Mouse (Mus musculus) neutrophil, adult 5-6 weeks (primary cell): ENCODE results near the gene Mgst2. TPM values are rescaled to one million over a fixed set of nuclear protein-coding genes. Genes with fewer than 3 reads are reported as not detected.

ENCODE experiments used
- ATAC-seq: fragments of 151-379, 151-347 bp; 2 replicates; pipeline ENCODE4 v1.8.0; 2017; ENCODE audit warnings: mild to moderate bottlenecking, moderate TSS enrichment; ENCODE audit not compliant: insufficient number of reproducible peaks, poor library complexity, low FRiP score, severe bottlenecking; ENCODE audit errors: extremely low read depth
- total RNA-seq: library from RNA; stranded (forward); fragments of 200-1000 nt; gene quantifications from 2 replicates; pipeline ENCODE4 v1.2.3, GENCODE M21; 2017

Gene Mgst2
- total RNA-seq, 1 experiment from 2014 or later, result 19.1 TPM

DNA sequence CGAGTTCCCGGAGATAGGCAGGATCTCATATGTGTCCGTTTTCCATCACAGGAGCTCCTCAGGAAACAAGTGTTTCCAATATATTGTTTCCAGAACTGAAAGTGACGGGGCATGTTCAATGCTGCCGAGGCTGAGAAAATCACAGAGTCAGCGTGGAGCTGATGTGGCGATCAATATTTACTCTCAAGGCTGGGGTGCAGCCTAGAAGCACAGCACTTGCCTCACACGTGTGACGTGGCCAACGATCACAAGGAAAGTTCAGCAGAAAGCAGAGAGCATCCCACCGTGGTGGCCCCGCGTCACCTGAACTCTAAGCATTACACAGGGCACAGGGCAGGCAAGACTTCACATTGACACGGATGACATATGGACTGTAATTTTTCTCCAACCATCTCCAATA lies 34.4 kb downstream of the Mgst2 start:
- no peak for ATAC-seq

DNA sequence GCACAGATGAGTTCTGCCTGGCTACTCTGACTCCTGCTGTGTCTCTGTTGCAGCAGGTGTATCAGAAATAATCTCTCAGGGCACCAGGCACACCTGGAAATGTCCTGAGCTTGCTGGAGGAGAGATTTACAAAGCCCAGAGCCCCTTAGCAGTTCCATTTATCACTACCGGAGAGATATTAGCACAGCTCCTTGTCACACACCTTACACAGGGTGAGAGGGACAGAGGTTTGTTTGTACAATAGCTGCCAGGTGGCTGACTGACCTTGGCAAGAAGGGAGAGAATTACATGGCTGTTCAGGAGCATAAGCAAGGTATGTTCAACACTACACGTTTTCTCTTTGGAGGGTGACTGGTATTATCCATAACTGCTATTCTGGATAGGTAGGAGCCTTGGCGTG lies 35.6 kb downstream of the Mgst2 start:
- ATAC-seq, result no peak

DNA sequence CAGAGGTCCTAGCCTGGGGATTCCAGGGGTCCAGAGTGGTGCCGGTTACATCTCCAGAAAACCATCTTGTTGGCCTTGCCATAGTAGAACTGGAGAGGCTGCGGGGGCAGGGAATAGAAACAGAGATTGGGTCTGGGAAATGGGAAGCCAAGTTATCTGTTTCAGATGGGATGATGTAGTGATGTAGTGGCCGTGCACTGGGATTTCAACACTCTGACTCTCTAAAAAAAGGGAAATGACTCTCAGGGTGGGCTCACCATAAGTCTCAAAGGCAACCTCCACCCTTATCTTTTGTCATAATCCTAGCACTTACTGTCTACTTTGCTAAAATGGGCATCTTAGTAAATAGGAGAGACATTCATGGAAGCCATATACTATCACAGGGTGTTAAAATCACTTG lies 37.8 kb downstream of the Mgst2 start:
- no peak for ATAC-seq

DNA sequence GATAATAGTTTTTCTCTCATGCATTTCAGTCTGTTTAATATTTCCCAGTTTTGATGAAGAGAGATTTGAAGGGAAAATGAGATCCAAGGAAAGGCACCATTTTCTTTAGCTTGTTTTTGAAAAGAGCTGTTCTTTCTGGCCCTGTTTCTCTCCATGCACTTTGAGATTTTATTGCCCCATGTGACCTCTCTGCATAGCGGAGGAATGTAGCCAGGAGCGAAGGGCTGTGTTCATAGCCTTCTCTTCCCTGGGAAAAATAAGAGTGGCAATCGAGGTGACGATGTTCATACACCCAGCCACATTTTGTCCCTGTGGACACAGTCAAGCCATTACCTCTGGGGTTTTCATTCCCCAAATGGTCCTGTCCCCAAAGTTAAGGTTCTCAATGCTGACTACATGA lies 40.0 kb downstream of the Mgst2 start:
- ATAC-seq, result no peak

DNA sequence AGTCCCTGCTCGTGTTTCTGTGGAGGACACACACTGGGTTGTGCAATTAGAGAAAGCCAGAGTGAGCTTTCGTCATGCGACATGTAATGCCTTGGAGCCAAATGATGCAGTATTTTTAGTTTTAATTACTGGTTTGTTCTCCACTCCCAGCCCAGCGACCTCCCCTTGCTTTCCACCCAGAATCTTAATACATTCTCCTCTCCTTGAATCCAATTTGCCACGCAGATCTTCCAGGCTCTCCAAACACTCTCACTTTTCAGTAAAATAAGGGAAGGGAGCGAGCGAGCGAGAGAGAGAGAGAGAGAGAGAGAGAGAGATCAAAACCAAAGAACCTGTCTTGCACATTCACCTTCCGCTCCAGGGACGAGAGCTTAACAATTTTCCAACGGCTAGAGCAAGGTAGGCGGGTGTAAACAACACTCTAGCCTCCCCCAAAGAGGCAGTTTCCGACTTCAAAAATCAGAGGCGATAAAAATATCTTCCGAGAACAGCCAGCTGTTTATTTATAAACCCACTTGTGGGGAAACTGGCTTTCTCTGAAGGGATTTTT lies 40.6 kb downstream of the Mgst2 start:
- ATAC-seq, result no peak

GRCm38 (mm10) chr3:51701281-51701751 lies 41.2 kb downstream of the Mgst2 start:
- ATAC-seq, result peak; percentile 70; the same call in 1 of the 2 replicates

DNA sequence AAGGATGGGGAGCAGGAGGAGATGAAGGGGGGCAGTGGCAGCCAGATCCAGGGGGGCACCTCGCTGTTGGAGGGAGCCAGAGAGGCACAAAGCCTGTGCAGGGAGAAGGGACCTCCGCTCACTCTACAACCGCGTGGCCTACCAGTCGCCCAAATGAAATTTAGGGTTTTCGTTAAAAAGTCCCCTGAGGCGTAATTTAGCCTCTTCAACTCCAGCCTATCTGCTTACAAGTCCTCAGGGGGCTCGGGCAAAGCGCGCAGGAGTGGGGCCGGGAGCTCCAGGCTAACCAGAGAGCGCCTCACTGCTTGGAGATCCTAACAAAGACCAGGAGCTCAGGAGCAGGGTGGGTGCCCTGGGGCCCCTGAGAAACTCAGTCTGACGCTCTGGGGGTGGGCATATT lies 41.8 kb downstream of the Mgst2 start:
- ATAC-seq, result no peak

DNA sequence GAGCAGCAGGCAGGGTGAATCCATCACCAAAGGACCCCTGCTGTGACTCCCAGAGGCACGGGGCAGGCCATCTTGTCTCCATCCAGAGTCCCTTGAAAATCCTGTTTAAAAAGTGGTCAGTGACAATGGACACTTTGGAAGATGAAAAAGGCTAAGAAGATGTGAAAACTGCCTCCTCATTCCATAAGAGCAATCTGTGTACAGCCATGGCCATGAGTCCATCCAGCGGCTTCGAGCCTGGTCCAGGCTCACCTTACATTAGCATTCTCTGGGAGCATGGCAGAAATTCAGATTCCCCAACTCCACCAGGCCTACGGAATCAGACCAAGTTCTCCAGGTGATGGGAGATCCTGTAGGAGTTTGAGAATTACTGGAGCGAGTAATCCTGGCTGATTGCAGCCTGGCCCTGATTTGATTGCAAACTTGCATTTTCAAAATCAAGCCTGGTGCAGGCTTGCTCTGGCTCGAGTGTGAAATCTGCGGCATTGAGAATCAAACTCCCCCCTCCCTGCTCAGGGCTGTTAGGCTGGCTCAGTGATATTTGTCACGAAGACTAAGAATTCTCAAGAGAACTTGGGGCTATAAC lies 42.6 kb downstream of the Mgst2 start:
- no peak for ATAC-seq

DNA sequence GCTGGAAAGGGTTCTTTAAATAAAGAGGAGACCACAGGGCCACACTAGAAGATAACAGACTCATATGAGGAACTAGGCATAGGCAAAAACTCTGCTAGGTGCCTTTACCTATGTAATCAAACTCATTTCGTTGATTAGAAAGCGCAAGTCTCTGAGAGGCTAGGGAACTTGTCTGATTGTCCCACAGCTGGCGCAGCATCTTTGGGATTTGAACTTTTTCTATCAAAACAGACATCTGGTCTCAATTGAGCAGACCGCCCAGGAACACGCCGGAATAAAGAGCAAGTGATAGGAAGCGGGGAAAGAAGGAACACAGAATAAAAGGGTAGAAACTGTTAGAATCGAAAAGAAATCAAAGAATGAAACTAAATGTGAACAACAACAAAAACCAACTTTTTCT lies 43.3 kb downstream of the Mgst2 start:
- no peak for ATAC-seq

DNA sequence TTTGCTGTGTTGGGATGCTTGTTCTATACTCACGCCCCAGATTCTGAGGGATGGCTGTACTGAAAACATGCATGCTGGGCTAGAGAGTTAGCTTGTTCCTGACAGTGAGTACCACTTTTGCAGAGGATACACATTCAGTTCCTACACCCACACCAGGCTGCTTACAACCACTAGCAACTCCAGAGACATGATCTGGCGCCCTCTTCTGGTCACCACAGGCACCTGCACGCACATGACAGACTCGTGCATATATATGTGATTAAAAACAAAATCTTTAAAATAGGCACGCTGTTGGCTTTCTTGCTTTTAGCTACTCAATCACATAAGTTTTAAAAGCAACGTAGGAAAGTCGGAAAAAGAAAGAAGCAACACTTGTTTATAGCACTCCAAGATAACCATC lies 45.1 kb downstream of the Mgst2 start:
- no peak for ATAC-seq

DNA sequence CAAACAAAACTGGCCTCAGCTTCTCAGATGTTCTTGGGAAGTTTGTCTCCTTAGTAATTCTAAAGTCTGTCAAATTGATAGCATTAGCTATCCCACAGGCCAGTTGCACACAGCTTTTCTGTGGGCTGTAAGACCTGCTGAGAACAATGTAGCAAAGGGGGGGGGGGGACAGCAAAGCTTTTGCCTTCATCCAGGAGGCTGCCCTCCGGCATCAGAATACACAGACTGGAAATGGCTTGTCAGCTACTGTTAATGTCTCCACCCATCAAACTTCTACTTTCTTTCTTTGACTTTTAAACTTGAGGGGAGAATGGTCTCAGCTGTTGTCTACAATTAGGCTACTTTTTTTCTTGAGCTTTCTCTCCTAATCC lies 48.2 kb downstream of the Mgst2 start:
- no peak for ATAC-seq

DNA sequence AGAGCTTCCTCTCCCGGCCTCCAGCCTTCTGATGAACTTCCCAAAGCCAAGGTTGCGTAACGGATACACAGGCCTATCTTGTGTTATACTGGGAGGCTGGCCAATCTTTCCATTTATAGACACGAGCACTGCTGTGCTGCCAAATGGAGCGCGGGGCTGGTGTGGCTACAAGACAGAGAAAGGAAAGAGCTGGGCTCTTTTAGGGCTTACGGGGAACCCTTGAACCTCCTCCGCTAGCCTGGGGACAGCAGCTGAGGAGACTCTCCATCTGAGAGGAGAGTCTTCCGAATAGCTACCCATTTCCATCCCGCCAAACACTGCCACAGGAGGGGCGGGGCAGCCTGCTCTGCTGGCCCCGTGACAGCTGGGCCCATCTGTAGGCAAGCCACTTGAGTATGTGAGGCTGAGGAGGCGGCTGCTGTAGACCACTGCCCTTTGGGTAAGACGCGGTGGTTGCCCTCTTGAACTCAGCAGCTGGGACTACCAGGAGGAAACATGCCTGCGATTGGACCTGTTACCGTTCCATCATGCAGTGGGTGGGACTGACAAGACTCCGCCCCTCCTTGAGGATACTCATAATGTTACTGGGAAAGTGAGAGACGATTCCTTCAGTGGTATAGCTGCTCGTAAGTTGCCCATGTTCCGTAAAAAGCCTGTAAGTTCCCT lies 48.7 kb downstream of the Mgst2 start:
- no peak for ATAC-seq

- no peak for ATAC-seq
Observed at GRCm38 (mm10) chr3:51712382-51712781, 52.2 kb downstream of the Mgst2 start.

DNA sequence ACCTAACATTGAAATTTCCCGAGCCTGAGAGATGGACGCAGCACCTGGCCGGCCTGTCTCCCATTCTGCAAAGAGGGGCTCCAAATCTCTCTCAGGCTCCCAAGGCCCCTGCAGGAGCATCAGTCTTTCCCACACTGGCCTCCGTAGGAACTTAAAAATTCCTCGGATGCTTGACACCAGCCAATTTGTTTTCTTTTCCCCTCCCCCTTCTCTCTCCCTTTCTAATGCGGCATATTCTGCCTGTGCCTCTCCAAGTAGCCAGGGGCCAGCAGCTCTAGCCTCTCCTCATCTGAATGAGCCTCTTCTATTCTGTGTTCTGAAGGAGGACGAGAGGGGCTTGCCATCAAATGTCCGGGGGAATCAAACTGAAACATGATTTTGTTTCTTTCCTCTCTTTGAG lies 53.1 kb downstream of the Mgst2 start:
- no peak for ATAC-seq

GRCm38 (mm10) chr3:51714469-51714868 lies 54.3 kb downstream of the Mgst2 start:
- ATAC-seq, result no peak

GRCm38 (mm10) chr3:51717455-51717854 lies 57.3 kb downstream of the Mgst2 start:
- ATAC-seq, result no peak

GRCm38 (mm10) chr3:51717909-51718308 lies 57.7 kb downstream of the Mgst2 start:
- ATAC-seq, result no peak

GRCm38 (mm10) chr3:51719373-51719772 lies 59.2 kb downstream of the Mgst2 start:
- ATAC-seq, result no peak

GRCm38 (mm10) chr3:51719982-51720381 lies 59.8 kb downstream of the Mgst2 start:
- no peak for ATAC-seq

GRCm38 (mm10) chr3:51726257-51726656 lies 66.1 kb downstream of the Mgst2 start:
- no peak for ATAC-seq

DNA sequence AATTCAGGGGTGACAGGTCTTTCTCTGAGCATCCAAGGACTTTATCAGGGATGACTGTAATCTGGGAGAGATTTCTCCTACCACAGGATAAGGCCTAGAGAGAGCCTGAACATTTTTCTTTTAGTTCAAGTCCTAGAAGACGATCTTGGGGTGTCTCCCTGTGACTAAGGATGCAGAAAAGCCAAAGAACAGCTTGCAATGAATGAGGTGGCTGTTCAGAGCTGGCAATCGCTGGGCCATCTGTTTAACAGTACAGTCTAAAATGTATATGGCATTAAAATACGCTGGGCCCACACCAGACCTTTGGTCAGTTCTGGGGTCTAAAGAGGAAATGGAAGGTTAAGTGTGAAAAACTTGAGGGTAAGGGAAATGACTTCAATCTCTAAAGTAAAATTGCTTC lies 67.3 kb downstream of the Mgst2 start:
- ATAC-seq, result no peak
